Mouse (Mus musculus): ENCODE measurements around the gene Clk2.

- TF ChIP-seq CTCF (IDR thresholded peaks at IDR 0.05; ENCODE audit: control insufficient read depth, insufficient read depth, insufficient replicate concordance, low read depth, low read length) (no peak), POLR2A (IDR thresholded peaks at IDR 0.05; ENCODE audit: control insufficient read depth, low read depth, low read length) (no peak)
Observed at GRCm38 (mm10) chr3:89144821-89145220, 19.8 kb upstream of the Clk2 start.

All from testis, adult 2 months (tissue).